Mouse (Mus musculus): ENCODE data around the gene Plekho2.

GRCm38 (mm10) chr9:65592721-65593120 lies 12.9 kb upstream of the Plekho2 start:
- TF ChIP-seq POLR2A (IDR thresholded peaks at IDR 0.05; ENCODE audit: insufficient read depth, low read depth, low read length) (no peak), CTCF (IDR thresholded peaks at IDR 0.05) (no peak), EP300 (IDR thresholded peaks at IDR 0.05; ENCODE audit: insufficient read depth, low read depth, low read length) (no peak)

Data from heart, adult 2 months (tissue).